Mouse (Mus musculus) mesoderm, embryonic 11.5 days (tissue): Measurements from ENCODE around the gene Atp8b4.
"Not testable (repeated sequence)": the region's sequence is repeated elsewhere in the genome, so short reads cannot be mapped to it uniquely, and the experiment has no call there.

ENCODE experiments used
- DNase-seq: peaks from one replicate; pipeline ENCODE4 v3.0.0-alpha.2; 2012; ENCODE audit warnings: low read depth, low spot score

Atp8b4 gene

GRCm38 (mm10) chr2:126500521-126500920 is at the start of gene Atp8b4:
Gene Atp8b4, minus strand, starts transcription at chr2:126500674.
- DNase-seq, result no peak

GRCm38 (mm10) chr2:126549681-126550080 is 49.2 kb upstream of the Atp8b4 start:
- DNase-seq, result no peak

GRCm38 (mm10) chr2:126546392-126546791 is 45.9 kb upstream of the Atp8b4 start:
- no peak for DNase-seq

DNA sequence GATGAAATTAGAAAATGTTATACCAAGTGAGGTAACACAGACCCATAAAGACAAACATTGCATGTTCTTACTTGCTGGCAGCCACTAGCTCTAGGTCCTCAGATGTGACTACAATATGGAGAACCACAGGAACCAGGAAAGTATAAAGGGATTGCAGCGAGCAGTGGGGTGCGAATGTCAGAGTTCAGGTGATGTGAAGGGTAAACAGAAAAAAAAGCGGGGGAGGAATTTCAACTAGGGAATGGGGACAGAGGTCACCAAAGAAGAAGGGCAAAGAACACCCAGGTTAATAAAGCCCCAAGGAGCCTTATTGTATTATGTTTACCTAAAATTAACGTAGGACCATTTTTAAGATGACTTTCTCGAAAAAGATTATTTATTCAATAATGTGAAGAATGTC is 44.8 kb upstream of the Atp8b4 start:
- DNase-seq, result no peak

- no peak for DNase-seq
Measured at GRCm38 (mm10) chr2:126542211-126542610, 41.7 kb upstream of the Atp8b4 start.

- no peak for DNase-seq
Measured at GRCm38 (mm10) chr2:126540390-126540925, 40.0 kb upstream of the Atp8b4 start.

DNA sequence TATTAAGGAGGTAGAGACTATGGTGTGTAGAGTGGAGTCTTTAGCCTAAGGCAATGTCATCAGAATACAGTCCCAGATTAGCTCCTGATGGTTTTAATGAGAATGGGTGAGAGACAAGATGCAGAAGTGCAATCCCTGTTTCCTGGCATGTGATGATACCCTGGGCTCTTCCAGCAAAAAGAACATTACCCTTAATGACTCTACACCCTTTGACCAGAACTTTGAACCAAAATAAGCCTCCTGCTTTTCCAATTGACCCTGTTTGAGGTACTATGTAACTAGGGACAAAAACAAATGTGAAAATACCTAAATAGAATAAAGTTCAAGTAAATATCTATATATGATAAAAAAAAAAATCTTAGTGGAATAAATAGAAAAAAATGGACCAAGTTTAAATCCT is 37.2 kb upstream of the Atp8b4 start:
- DNase-seq, result no peak

GRCm38 (mm10) chr2:126530581-126530980 is 30.1 kb upstream of the Atp8b4 start:
- no peak for DNase-seq

- DNase-seq, result no peak
Measured at GRCm38 (mm10) chr2:126527461-126527860, 27.0 kb upstream of the Atp8b4 start.

- no peak for DNase-seq
Measured at GRCm38 (mm10) chr2:126524271-126524670, 23.8 kb upstream of the Atp8b4 start.

GRCm38 (mm10) chr2:126523101-126523745 is 22.7 kb upstream of the Atp8b4 start:
- DNase-seq, result not testable (repeated sequence)

DNA sequence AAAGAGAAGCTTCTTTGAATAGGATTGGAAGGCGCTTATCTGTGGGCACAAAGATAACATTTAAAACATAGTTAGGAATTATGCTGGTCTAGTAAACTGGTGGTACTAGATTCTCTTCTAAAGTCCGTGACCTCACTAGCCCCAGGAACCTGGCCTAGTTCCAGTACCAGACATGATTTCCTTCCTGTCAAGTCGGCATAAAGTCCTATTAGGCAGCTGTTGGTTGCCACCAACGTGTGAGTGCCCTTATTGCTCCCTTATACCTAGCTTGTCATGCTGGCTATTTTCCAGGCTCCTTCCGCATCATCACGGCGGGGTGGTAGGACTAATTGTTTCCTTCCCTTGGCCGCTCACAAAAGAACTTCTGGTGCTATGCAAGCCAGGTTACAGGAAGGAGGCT is 21.6 kb upstream of the Atp8b4 start:
- DNase-seq, result no peak

DNA sequence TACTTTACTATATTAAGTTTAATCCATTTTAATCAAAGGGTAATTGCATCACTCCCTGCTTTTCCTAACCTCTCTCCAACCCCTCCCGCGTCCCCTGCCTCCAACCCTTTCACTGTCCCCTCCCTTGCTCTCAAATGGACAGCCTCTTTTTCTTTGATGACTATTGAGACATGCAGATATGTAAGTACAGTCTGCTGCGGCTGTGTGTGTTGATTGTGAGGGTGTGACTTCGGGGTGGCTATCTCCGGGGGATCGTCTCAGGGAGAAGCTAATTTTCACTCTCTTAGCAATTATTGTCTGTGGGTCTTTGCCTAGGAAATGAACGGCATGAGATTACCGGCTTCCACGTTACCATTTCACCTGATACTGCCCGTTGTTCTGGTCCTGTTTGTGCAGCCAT is 21.0 kb upstream of the Atp8b4 start:
- DNase-seq, result no peak

DNA sequence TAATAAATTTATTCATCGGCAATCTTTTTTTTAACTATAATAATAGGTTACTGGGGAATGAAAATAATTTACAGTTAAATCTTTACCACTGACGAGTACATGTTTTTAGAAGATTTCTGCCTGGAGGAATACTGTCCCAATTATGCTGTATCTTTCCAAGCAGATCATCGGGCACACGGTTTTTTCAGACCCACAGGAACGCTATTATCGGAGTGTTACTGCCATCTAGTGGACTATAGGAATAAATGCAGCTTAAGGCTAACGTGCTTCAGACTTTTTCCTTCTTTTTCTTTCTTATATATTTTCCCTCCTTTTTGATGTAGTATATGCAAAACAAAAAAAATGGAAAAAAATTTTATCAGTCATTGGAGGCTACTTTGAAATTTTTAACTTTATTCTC is 20.4 kb upstream of the Atp8b4 start:
- DNase-seq, result peak; percentile 70

- no peak for DNase-seq
Measured at GRCm38 (mm10) chr2:126519872-126520581, 19.6 kb upstream of the Atp8b4 start.

DNA sequence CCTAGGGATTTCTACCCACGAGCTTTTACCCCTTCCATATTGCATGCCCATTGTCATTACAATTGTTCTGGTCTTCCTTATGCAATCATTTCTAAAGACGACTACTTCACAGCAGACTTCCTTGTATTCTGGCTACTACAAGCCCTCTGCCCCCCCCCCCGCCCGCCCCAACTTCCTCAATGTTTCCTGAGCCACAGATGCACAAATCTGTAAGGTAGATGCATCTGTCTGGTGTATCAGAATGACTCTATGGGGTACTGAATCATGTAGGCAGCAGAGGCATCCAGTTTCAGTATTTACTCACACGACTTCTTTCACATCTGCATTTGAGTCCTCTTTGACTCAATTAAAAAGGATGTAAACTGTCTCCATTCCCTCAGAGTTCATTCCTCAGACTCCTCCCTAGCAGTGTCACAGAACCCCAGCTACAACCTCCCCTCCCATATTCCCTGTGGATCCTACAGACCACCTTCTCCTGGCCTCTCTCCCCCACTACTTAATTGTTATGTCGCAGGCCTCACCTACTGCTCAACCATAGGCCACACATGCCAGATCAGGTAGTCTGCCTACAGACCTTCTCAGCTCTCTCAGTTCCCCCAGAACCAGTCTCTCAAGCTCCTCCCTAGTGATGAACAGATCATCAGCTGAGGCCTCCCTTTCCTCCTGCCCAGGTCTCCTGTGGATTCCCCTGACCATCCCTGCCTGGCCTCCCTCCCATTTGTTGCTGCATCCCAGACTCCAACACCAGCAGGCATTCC is 14.8 kb upstream of the Atp8b4 start:
- no peak for DNase-seq

- DNase-seq, result no peak
Measured at GRCm38 (mm10) chr2:126508228-126508627, 7.8 kb upstream of the Atp8b4 start.

- no peak for DNase-seq
Measured at GRCm38 (mm10) chr2:126507477-126507876, 7.0 kb upstream of the Atp8b4 start.

GRCm38 (mm10) chr2:126505156-126505555 is 4.7 kb upstream of the Atp8b4 start:
- DNase-seq, result no peak

GRCm38 (mm10) chr2:126499730-126500129 is 744 bp downstream of the Atp8b4 start:
- DNase-seq, result no peak

- no peak for DNase-seq
Measured at GRCm38 (mm10) chr2:126498761-126499452, 1.6 kb downstream of the Atp8b4 start.

DNA sequence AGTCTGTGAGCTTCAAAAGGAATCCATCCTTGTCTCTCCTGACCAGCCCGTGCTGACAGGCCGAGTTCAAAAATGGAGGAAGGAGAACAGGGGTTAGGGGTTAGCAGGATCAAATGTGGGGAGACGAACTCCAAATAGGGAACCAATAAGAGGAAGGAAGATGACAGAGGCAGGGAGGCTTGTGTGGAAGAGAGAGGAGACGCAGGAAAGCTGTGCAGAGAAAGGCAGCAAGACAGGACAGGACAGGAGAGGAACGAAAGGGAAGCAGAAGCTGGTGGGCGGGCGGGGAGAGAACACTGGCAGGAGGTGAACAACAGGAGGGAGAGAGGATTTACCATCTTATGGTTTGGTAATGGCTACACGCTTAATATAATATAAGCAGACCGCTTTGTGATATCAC is 3.6 kb downstream of the Atp8b4 start:
- no peak for DNase-seq
